Mouse (Mus musculus): ENCODE measurements around the gene Celf3.

The Celf3 gene

DNA sequence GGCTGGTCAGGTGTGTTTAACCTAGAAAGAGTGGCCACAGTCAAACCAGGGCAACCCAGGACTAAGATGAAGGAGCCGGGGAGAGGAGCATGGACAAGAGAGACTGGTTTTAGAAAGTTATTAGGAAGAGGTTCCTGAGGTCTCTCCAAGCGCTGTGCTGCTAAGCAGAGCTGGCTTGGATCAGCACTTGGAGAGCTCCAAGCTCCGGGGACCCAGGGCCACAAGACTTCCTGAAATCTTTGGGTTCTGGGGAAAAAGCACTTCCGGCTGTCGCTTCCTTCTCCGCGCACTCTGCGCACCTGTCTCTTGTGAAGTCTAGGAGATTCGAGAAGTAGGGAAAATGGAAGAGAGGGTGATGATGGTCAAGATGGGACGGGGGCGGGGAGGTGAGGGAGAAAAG, 1.5 kb downstream of the Celf3 start:
- DNase-seq (ENCODE audit: low read depth in 2 of 2, low spot score in 2 of 2): no peak

DNA sequence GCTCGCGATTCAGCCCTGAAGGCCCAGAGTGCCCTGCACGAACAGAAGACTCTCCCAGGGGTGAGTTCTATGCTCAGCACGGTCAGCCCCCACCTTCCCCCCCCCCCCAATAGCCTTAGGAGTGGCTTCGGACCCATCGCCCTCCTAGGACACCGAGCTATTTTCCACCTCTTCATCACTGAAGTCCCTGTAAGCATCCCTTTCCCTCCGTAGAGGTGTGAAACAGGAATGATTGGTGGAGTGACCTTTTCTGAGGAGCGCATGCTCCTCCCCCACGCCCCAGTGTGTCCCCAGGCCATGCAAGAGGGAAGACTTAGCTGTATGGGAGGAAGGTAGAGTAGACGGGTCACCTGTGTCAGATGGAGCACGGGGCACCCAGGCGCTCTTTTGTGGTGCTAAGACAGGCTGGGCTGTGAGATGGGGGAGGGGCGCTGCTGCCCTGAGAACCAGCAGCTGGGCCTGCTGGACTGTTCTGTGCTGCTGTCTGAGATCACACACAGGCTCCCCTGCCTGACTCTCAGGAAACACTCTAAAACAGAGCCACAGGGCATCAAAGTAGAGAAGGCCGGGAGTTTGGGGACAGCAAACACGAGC, 2.3 kb downstream of the Celf3 start, which contains the start of gene Riiad1:
Gene Riiad1, minus strand, starts transcription at position 51 of the 594 bp plus-strand sequence.
- no peak for DNase-seq (ENCODE audit: low read depth in 2 of 2, low spot score in 2 of 2)

DNA sequence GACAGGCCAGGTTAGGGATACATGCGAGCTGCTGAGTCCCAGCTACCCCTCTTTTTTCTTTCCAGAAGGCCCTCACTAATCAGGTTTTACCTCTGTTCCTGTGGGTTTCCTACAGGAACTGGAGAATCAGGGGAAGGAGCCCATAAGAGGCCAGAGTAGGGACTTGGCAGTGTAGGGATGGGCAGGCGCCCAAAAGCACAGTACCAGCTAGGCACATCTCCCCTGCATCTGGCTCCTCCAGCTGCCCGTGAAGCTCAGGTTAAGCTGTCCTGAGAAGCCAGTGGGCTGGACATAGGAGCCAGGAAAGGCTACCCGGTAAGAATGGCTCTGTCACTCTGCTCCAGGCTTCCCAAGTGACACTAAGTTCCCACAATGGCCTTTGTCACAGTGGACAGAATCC, 3.3 kb downstream of the Celf3 start:
- DNase-seq (ENCODE audit: low read depth in 2 of 2, low spot score in 2 of 2): no peak

DNA sequence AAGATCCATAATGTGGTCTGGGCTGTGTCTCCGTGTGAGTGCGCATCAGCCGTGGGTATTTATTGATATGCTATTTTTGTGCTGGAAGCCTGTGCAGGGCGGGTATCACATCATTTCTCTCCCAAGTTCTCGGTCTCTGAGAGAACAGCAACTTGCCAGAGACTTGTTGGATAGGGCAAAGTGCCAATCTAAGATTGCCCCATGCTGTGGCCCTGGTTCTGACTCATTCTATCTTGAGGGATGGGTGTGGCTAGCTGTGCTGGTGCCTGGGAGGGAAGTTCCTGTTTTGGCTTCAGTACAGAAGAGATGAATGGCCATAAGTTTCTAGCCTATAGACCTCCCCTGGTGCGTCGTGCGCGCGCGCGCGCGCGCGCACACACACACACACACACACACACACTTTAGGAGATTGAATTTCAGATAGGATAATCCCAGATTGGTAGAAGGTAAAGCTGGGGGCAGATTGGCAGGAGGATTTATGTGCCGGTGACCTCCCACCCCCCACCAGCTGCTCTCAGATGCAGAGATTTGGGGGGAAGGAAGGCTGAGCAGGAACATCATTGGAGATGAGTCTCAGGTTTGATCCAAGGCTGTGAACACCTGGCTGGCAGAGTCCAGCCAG, 4.8 kb downstream of the Celf3 start:
- no peak for DNase-seq (ENCODE audit: low read depth in 2 of 2, low spot score in 2 of 2)

DNA sequence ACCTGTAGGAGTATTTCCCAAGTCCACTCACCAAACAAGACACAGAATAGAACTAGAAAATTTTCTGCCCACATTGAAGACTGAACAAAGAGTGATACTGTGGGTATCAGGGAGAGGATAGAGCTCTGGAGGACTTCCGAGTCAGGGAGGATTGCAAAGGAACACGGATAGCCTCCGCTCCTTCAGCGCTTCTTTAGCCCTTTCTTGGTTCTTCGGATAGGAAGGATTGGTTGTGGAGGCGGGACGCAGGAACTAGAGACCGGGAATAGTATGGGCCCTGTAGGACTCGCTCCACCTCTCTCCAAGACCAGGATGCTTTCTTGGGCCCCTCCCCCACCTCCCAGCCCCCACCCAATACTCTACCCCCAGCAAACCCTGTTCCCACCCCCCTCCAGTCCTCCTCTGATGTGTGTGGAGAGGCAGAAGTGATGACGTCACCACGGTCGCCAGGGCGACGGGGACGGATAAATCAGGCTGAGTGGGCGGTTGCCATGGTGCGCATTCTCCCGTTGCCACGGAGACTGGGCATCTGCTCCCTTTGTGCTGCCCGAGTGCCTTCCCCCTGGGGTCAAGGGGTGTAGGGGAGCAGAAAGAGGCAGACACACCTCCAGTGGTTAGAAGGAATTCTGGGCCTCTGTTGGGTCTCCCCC, 5.8 kb downstream of the Celf3 start:
- DNase-seq (ENCODE audit: low read depth in 2 of 2, low spot score in 2 of 2): no peak

DNA sequence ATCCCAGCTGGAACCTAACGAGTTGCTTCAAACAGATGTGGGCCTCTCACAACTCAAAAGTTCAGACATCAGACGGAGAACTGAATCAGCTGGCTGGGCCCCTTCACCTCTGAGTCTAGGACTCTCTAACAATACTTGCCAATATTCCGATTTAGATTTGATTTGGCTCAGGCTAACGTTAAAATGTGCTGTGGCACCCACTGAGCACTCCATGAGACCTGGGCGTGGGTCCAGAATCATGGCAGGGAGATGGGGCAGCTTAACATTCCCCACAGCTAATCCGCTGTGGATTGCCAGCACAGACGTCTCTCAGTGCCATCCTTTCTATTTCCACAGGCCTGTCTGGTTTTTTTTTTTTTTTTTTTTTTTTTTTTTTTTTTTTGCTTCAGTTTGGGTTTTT, 7.8 kb downstream of the Celf3 start:
- DNase-seq (ENCODE audit: low read depth in 2 of 2, low spot score in 2 of 2): no peak

DNA sequence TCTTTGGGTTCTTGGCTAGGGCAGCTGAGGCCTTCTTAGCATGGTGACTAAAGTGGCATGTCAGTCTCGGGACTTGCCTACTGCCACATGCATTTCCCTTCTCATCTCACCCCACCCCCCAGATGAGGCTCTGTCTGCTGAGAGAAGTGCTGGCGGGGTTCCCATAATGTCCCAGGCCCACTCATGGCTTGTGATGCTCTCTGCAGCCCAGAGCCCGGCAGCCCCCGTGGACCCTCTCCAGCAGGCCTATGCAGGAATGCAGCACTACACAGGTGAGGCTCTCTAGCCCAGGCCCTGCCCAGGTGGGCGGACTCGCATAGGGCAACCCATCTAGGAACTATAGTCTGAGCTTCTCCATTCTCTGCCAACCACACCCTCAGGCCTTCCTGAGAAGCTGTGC, 9.5 kb downstream of the Celf3 start:
- no peak for DNase-seq (ENCODE audit: low read depth in 2 of 2, low spot score in 2 of 2)

DNA sequence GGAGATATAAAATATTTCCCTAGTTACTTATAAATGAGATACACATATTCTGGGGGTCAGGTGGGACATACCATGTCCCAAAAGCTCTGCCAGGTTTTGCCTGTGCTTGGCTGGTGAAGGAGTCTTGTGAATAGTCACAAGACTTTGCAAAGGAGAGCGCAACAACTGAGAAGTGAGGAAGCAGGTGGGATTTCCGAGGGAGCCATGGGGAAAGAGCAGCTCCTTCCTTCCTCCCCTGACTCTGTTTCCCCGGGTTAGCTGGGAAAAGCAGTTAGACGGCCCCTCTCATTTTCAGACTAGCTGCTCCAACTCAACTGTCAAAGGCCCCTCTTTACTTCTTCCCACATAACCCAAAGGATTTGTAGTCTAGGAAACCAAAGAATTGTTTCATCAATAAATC, 19.1 kb downstream of the Celf3 start:
- no peak for DNase-seq (ENCODE audit: low read depth in 2 of 2, low spot score in 2 of 2)

DNA sequence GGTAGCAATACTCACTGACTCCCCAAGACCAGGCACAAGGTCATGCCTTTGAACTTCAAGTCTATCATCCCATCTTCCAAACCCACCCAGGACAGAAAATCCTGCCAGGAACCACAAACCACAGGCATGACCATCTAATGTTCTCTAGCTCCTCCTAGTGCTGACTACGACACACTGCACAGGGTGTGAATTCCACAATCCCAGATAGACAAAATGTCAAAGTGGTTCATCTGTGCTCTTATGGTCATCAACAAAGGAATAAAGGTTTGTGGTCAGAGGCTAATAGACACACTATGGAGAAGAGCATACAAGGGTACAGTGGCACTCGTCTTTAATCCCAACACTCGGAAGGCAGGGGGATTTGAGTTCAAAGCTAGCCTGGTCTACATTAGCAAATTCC, 24.1 kb downstream of the Celf3 start:
- DNase-seq (ENCODE audit: low read depth in 2 of 2, low spot score in 2 of 2): no peak

DNA sequence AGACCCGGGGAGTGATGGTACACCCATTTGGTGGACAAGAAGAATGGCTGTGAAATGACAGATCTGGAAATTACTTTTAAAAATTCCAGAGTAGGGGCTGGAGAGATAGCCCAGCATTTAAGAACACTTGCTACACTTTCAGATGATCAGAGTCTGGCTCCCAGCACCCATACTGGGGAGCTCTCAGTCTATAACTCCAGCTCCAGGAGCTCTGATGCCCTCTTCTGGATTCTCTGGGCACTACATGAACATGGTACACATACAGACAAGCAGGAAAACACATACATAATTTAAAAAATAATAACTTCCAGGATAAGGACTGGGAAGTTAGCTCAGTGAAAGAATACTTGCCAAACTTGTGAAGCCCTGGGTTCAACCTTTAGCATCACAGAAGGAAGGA, 28.6 kb downstream of the Celf3 start:
- DNase-seq (ENCODE audit: low read depth in 2 of 2, low spot score in 2 of 2): peak in 1 of 2 experiments; percentile 12

DNA sequence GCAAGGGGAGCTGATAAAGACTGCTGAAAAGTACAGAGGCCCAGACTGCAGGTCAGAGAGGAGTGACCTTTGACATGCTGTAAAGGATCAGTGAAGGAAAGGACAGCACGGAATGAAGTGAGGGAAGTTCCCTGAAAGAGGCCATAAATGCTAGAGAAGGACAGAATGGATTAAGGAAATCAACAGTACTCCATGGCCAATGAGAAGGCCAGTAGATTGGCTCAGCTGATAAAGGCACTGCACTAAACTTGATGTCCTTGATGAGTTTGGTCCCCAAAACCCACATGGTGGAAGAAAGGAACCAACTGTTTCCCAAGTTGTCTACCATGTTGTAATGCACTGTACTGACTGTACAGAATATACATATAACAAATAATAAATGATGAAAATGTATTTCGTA, 48.6 kb downstream of the Celf3 start:
- no peak for DNase-seq (ENCODE audit: low read depth in 2 of 2, low spot score in 2 of 2)

DNA sequence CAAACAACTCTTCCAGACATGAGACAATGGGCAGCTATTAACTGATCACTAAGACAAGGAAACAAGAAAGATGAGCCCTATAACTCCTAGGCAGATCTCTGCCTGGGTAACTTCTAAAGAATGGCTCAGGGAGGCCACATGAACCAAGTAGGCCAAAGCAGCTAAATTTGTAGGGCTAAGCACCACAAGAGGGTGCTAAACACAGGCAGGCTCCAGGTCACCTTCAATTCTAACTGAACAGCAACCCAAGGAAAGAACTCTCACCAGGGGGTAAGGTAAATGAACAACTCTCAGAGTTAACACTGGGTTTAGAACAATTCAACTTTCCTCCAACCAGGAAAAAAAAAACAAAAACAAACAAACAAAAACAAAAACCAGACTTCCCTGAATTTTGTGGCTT, 55.9 kb downstream of the Celf3 start:
- DNase-seq (ENCODE audit: low read depth in 2 of 2, low spot score in 2 of 2): peak in 1 of 2 experiments; percentile 12

DNA sequence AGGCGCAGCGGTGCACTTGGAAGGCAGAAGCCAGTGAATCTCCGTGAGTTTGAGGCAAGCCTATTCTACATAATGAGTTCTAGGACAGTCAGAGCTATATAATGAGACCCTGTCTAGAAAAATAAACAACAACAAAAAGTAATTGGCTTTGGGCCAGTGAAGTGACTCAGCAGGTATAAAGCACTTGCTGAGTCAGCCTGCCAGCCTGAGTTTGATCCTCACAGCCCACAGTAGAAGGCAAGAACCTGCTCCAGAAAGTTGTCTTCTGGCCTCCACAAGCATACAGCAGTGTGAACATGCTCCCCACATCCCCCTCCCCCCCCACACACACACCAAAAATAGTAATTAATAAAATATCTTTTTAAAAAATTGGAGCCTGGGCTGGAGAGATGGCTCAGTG, 59.1 kb downstream of the Celf3 start:
- no peak for DNase-seq (ENCODE audit: low read depth in 2 of 2, low spot score in 2 of 2)

Data from CD8-positive naive resting alpha-beta T cell, adult 2 months (primary cell).